Mouse (Mus musculus): ENCODE data around the gene Chrm1.

DNA sequence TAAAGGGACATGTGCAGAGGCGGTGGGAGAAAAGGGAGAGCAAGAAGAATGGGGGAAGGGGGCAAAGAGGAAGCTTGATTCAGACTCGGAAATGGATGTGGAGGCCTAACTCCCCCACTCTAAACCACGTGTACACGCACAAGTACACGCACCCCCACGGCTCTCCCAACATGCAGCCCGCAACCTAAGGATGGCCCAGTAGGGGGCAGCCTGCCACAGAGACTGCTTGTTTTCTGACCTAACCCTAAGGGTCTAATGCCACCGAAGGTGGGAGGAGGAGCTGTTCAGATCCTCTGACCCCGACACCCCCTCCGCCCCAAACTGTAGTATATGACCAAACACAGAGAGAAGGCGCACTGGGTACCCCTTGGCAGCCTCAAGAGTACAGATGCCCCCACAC, 1.3 kb upstream of the Chrm1 start:
- TF ChIP-seq EP300 (IDR thresholded peaks at IDR 0.05) (no peak), CTCF (IDR thresholded peaks at IDR 0.05) (peak; percentile 73)

Measured in lung, postnatal 0 days (tissue).